Comparison of ENCODE assay signal across 8 mouse cellular contexts in genomic region chr9:65133739-65134138, GRCm38 (mm10). TPM values are rescaled to one million over a fixed set of nuclear protein-coding genes. Genes with fewer than 3 reads are reported as not detected.
DNase-seq lines count a peak whose midpoint lies in the region; ATAC-seq and TF ChIP-seq lines count a peak whose summit lies in the region.

No protein-coding gene starts in this region.

- H3K4me2 ChIP-seq in forebrain, embryonic 16.5 days (ENCODE audit: low read length) = no peak overlapping the region
- no peak overlapping the region for H3K4me2 ChIP-seq in hindbrain, embryonic 14.5 days (replicated peaks)

- no peak overlapping the region for H3K27ac ChIP-seq in forebrain, embryonic 16.5 days (ENCODE audit: low read length)
- H3K27ac ChIP-seq in hindbrain, embryonic 14.5 days = no peak overlapping the region

- H3K9me3 ChIP-seq in G1E (replicated peaks) = no peaks in the 10 kb centered on the region
- no peaks in the 10 kb centered on the region for H3K9me3 ChIP-seq in forebrain, embryonic 16.5 days (ENCODE audit: control insufficient read depth, low read length)
- no peaks in the 10 kb centered on the region for H3K9me3 ChIP-seq in hindbrain, embryonic 14.5 days (ENCODE audit: control insufficient read depth, low read length)

- no peak overlapping the region for H3K9ac ChIP-seq in forebrain, embryonic 16.5 days (replicated peaks; ENCODE audit: low read depth, low read length)
- H3K9ac ChIP-seq in hindbrain, embryonic 14.5 days = no peak overlapping the region

- peak; percentile 47 for DNase-seq in G1E (ENCODE audit: low spot score)
- peak; percentile 60 for DNase-seq in cerebellum, adult 11-12 months
- peak; percentile 91 for DNase-seq in hindbrain, embryonic 14.5 days (ENCODE audit: low spot score)
- peak; percentile 71 to 79 for DNase-seq in layer of hippocampus, postnatal 14 days (ENCODE audit: low spot score in 2 of 2)
- peak; percentile 84 for DNase-seq in lung, postnatal 36 days
- peak; percentile 59 for DNase-seq in right cerebral cortex, adult 18-20 months
- DNase-seq in urinary bladder, postnatal 25 days (ENCODE audit: low spot score) = peak; percentile 74

- no peaks in the 10 kb centered on the region for H3K36me3 ChIP-seq in G1E (replicated peaks)
- H3K36me3 ChIP-seq in forebrain, embryonic 16.5 days (ENCODE audit: control insufficient read depth, insufficient read depth) = 0 out of 2 replicates have a peak, but pooled peaks cover 4% of the 10 kb centered on the region
- peaks cover 23% of the 10 kb centered on the region; the same call in 1 of the 2 replicates for H3K36me3 ChIP-seq in hindbrain, embryonic 14.5 days (replicated peaks; ENCODE audit: control insufficient read depth, insufficient read depth)

- TF ChIP-seq CTCF in G1E (IDR thresholded peaks at IDR 0.05; ENCODE audit: low read depth, low read length) = peak; percentile 43; the same call in 1 of the 2 replicates

- 2% methylated on average over 10 of the region's 10 CpGs for WGBS in forebrain, embryonic 16.5 days
- 4% methylated on average over 10 of the region's 10 CpGs for WGBS in hindbrain, embryonic 14.5 days

- H3K27me3 ChIP-seq in G1E (ENCODE audit: insufficient read depth, low read length) = peaks cover 55% of the 10 kb centered on the region
- no peaks in the 10 kb centered on the region for H3K27me3 ChIP-seq in forebrain, embryonic 16.5 days (replicated peaks; ENCODE audit: control insufficient read depth, insufficient read depth, low read length)
- H3K27me3 ChIP-seq in hindbrain, embryonic 14.5 days (ENCODE audit: control insufficient read depth, insufficient read depth, low read length) = no peaks in the 10 kb centered on the region; the same call in 1 of the 2 replicates

- no peak for ATAC-seq in G1E (ENCODE audit: extremely low read depth, insufficient number of reproducible peaks, low FRiP score, poor library complexity, severe bottlenecking)
- peak; percentile 60 for ATAC-seq in forebrain, embryonic 16.5 days
- ATAC-seq in hindbrain, embryonic 14.5 days (ENCODE audit: low FRiP score) = peak; percentile 57; the same call in 1 of the 2 replicates

- no peak overlapping the region for H3K4me3 ChIP-seq in G1E (ENCODE audit: low read depth, low read length)
- H3K4me3 ChIP-seq in forebrain, embryonic 16.5 days (replicated peaks; ENCODE audit: low read length) = no peak overlapping the region
- no peak overlapping the region for H3K4me3 ChIP-seq in hindbrain, embryonic 14.5 days (replicated peaks; ENCODE audit: low read length)

- H3K4me1 ChIP-seq in G1E (ENCODE audit: insufficient read depth, low read depth, low read length) = peaks cover 6% of the 10 kb centered on the region; the same call in 1 of the 2 replicates
- no peaks in the 10 kb centered on the region for H3K4me1 ChIP-seq in forebrain, embryonic 16.5 days (replicated peaks; ENCODE audit: control insufficient read depth, insufficient read depth, low read length)
- no peaks in the 10 kb centered on the region for H3K4me1 ChIP-seq in hindbrain, embryonic 14.5 days (replicated peaks; ENCODE audit: control insufficient read depth, insufficient read depth, low read length)

RNA-seq across cellular contexts. Expression of gene Igdcc3, which starts 7.2 kb away (rescaled TPM):
- total RNA-seq in G1E (2014; fragmentation: Nextera tagmentation) = not detected in 2 replicates
- total RNA-seq in G1E (2017) = 0.49 TPM in 1 of 2 replicates, not detected in the other
- polyA plus RNA-seq in G1E (2012) = not detected in 2 replicates
- polyA plus RNA-seq in forebrain, embryonic 16.5 days (2015; fragmentation: Nextera tagmentation; extraction: Ambion mirVana) = 8.3 and 8.5 TPM in 2 replicates
- polyA plus RNA-seq in hindbrain, embryonic 14.5 days (2014; fragmentation: Nextera tagmentation; extraction: Ambion mirVana) = 10.5 and 10.6 TPM in 2 replicates
- total RNA-seq in layer of hippocampus, postnatal 14 days (2021) = 1 to 10 TPM; 5.3 to 6.1 TPM

RNA-seq across cellular contexts. Expression of gene Igdcc4, which starts 32.5 kb away (rescaled TPM):
- not detected in 2 replicates for total RNA-seq in G1E (2014; fragmentation: Nextera tagmentation)
- total RNA-seq in G1E (2017) = 0.17 and 0.22 TPM in 2 replicates
- polyA plus RNA-seq in G1E (2012) = not detected in 2 replicates
- polyA plus RNA-seq in forebrain, embryonic 16.5 days (2015; fragmentation: Nextera tagmentation; extraction: Ambion mirVana) = 13.8 and 15.2 TPM in 2 replicates
- 18.9 and 19.4 TPM in 2 replicates for polyA plus RNA-seq in hindbrain, embryonic 14.5 days (2014; fragmentation: Nextera tagmentation; extraction: Ambion mirVana)
- 10 to 100 TPM; 26.1 to 30.4 TPM for total RNA-seq in layer of hippocampus, postnatal 14 days (2021)

Comparison
In these comparisons a context has a peak if more than half of its experiments do, and no peak if none do; other contexts are left out.
1. RNA of gene Igdcc4, which starts 32.5 kb away (polyA plus RNA-seq): 18.9 to 19.4 TPM in hindbrain, embryonic 14.5 days and 13.8 to 15.2 TPM in forebrain, embryonic 16.5 days; not detected in G1E; every median in the first group is over 10 times any median in the second.
2. Peak in every context shown above with its lines, with median percentiles within 50 percentile points of each other: DNase-seq.